Mouse (Mus musculus) stomach, postnatal 0 days (tissue): ENCODE results near the gene Olfr71. TPM values are rescaled to one million over a fixed set of nuclear protein-coding genes. Genes with fewer than 3 reads are reported as not detected.

Experiments used
- ATAC-seq: fragments of 200-750 bp; cut with Nextera tagmentation; 2 replicates; pipeline ENCODE4 v1.8.0; 2017; ENCODE audit not compliant: low FRiP score, low TSS enrichment
- DNase-seq: peaks from one replicate; pipeline ENCODE4 v3.0.0-alpha.2; 2016; ENCODE audit warnings: low spot score
- H3K27ac ChIP-seq: fragments of 300-500 bp; sonication (generic); replicated peaks from 2 replicates; pipeline ENCODE4 v1.5.1; 2014; ENCODE audit warnings: mild to moderate bottlenecking, control low read depth
- H3K27me3 ChIP-seq: fragments of 300-500 bp; sonication (generic); 2 replicates; pipeline ENCODE4 v1.6.1; 2014; ENCODE audit warnings: low read length; ENCODE audit not compliant: control insufficient read depth, insufficient read depth
- H3K36me3 ChIP-seq: fragments of 300-500 bp; sonication (generic); 2 replicates; pipeline ENCODE4 v1.6.1; 2014; ENCODE audit warnings: low read length, mixed read lengths; ENCODE audit not compliant: control insufficient read depth, insufficient read depth
- H3K4me1 ChIP-seq: fragments of 300-500 bp; sonication (generic); replicated peaks from 2 replicates; pipeline ENCODE4 v1.6.1; 2014; ENCODE audit warnings: antibody characterized with exemption; ENCODE audit not compliant: control insufficient read depth, insufficient read depth
- H3K4me2 ChIP-seq: fragments of 300-500 bp; sonication (generic); replicated peaks from 2 replicates; pipeline ENCODE4 v1.6.1; 2014; ENCODE audit warnings: low read depth, mild to moderate bottlenecking, control low read depth, moderate library complexity
- H3K4me3 ChIP-seq: fragments of 300-500 bp; sonication (generic); 2 replicates; pipeline ENCODE4 v1.5.1; 2014; ENCODE audit warnings: low read depth, low read length, control low read depth
- H3K9ac ChIP-seq: fragments of 300-500 bp; sonication (generic); 2 replicates; pipeline ENCODE4 v1.6.1; 2014; ENCODE audit warnings: mild to moderate bottlenecking, low read length, control low read depth, mixed read lengths
- H3K9me3 ChIP-seq: fragments of 300-500 bp; sonication (generic); 2 replicates; pipeline ENCODE4 v1.6.1; 2016; ENCODE audit warnings: low read length; ENCODE audit not compliant: control insufficient read depth
- CTCF ChIP-seq: IDR thresholded peaks from 2 replicates; pipeline ENCODE4 v1.5.1; 2016; ENCODE audit warnings: antibody characterized with exemption, low read depth, mild to moderate bottlenecking, moderate library complexity
- EP300 ChIP-seq: optimal IDR thresholded peaks from 2 replicates; pipeline ENCODE3; 2016; ENCODE audit warnings: antibody characterized with exemption
- WGBS: fragments of 180-500 bp; shearing (Covaris S2); extraction: QIAGEN DNeasy Blood & Tissue Kit; methylation state at CpG from one replicate; pipeline ENCODE4 v1.1.7; 2014; 5-methylcytosine and 5-hydroxymethylcytosine counted together
- polyA plus RNA-seq: library from polyadenylated mRNA; unstranded; fragments of >200 nt; fragmentation: Nextera tagmentation; extraction: Ambion mirVana; gene quantifications from 2 replicates; pipeline ENCODE4 v1.2.1, GENCODE M21; 2015

The Olfr71 gene
- polyA plus RNA-seq, 1 experiment from 2014 or later, result not detected

- peak; percentile 72 for DNase-seq
- Histone ChIP-seq H3K27me3 (no peaks in the 10 kb centered on the region), H3K4me3 (no peak overlapping the region), H3K9ac (no peak overlapping the region), H3K4me2 (no peak overlapping the region), H3K27ac (peak overlapping the region; percentile 45; the same call in 1 of the 2 replicates), H3K4me1 (no peaks in the 10 kb centered on the region; the same call in 1 of the 2 replicates), H3K9me3 (no peaks in the 10 kb centered on the region), H3K36me3 (no peaks in the 10 kb centered on the region)
- TF ChIP-seq EP300 (no peak), CTCF (no peak; the same call in 1 of the 2 replicates)
- WGBS, result 9% methylated on average over 9 of the region's 9 CpGs
- ATAC-seq, result peak; percentile 83
Observed at GRCm38 (mm10) chr4:43695249-43695671, 14.8 kb downstream of the Olfr71 start.

GRCm38 (mm10) chr4:43694439-43695248 lies 15.4 kb downstream of the Olfr71 start:
- DNase-seq (no peak), ATAC-seq (no peak)
- Histone ChIP-seq H3K4me3 (no peak overlapping the region), H3K36me3 (no peaks in the 10 kb centered on the region), H3K4me1 (no peaks in the 10 kb centered on the region; the same call in 1 of the 2 replicates), H3K9me3 (no peaks in the 10 kb centered on the region), H3K9ac (no peak overlapping the region), H3K27me3 (no peaks in the 10 kb centered on the region), H3K27ac (peak overlapping the region; percentile 45; the same call in 1 of the 2 replicates), H3K4me2 (no peak overlapping the region)
- WGBS, result 78% methylated on average over 1 of the region's 1 CpGs
- TF ChIP-seq CTCF (no peak), EP300 (no peak)

- Histone ChIP-seq H3K9ac (no peak overlapping the region), H3K27ac (no peak overlapping the region), H3K4me3 (no peak overlapping the region), H3K36me3 (no peaks in the 10 kb centered on the region), H3K4me1 (no peaks in the 10 kb centered on the region; the same call in 1 of the 2 replicates), H3K4me2 (no peak overlapping the region), H3K27me3 (no peaks in the 10 kb centered on the region), H3K9me3 (no peaks in the 10 kb centered on the region)
- 45% methylated on average over 5 of the region's 5 CpGs for WGBS
- no peak for TF ChIP-seq CTCF
- no peak for TF ChIP-seq EP300
- no peak for DNase-seq
- ATAC-seq, result peak; percentile 57
Observed at GRCm38 (mm10) chr4:43693806-43694241, 16.2 kb downstream of the Olfr71 start.

- Histone ChIP-seq H3K27ac (no peak overlapping the region), H3K27me3 (no peaks in the 10 kb centered on the region), H3K9me3 (no peaks in the 10 kb centered on the region), H3K36me3 (peaks cover 3% of the 10 kb centered on the region; the same call in 1 of the 2 replicates), H3K4me2 (no peak overlapping the region), H3K4me3 (no peak overlapping the region), H3K4me1 (no peaks in the 10 kb centered on the region; the same call in 1 of the 2 replicates), H3K9ac (no peak overlapping the region)
- DNase-seq (no peak), ATAC-seq (no peak)
- no peak for TF ChIP-seq CTCF
- TF ChIP-seq EP300, result no peak
- 68% methylated on average over 5 of the region's 5 CpGs for WGBS
Observed at GRCm38 (mm10) chr4:43691026-43691425, 19.0 kb downstream of the Olfr71 start.

- Histone ChIP-seq H3K27me3 (no peaks in the 10 kb centered on the region), H3K27ac (no peak overlapping the region), H3K4me3 (no peak overlapping the region), H3K4me1 (no peaks in the 10 kb centered on the region; the same call in 1 of the 2 replicates), H3K9me3 (no peaks in the 10 kb centered on the region), H3K4me2 (no peak overlapping the region), H3K9ac (no peak overlapping the region), H3K36me3 (peaks cover 6% of the 10 kb centered on the region; the same call in 1 of the 2 replicates)
- ATAC-seq (no peak), DNase-seq (no peak)
- 97% methylated on average over 17 of the region's 17 CpGs for WGBS
- TF ChIP-seq EP300, result no peak
- TF ChIP-seq CTCF, result no peak
Observed at GRCm38 (mm10) chr4:43690021-43690420, 20.0 kb downstream of the Olfr71 start.

- WGBS, result 79% methylated on average over 7 of the region's 7 CpGs
- ATAC-seq, result no peak
Observed at GRCm38 (mm10) chr4:43679416-43680043, 30.5 kb downstream of the Olfr71 start.

More at GRCm38 (mm10) chr4:43679416-43680043, 30.5 kb downstream of the Olfr71 start:
- no peak for DNase-seq
- no peak overlapping the region for H3K4me2 ChIP-seq
- H3K9me3 ChIP-seq, result no peaks in the 10 kb centered on the region
- no peak overlapping the region for H3K4me3 ChIP-seq
- no peaks in the 10 kb centered on the region for H3K4me1 ChIP-seq
- H3K27ac ChIP-seq, result no peak overlapping the region
- no peak overlapping the region for H3K9ac ChIP-seq
- no peaks in the 10 kb centered on the region for H3K27me3 ChIP-seq
- peaks cover 3% of the 10 kb centered on the region; the same call in 1 of the 2 replicates for H3K36me3 ChIP-seq
- TF ChIP-seq CTCF (no peak), EP300 (no peak)
